ENCODE assay signal across 28 mouse cellular contexts in genomic region chr12:83981615-83982014, GRCm38 (mm10). TPM values are rescaled to one million over a fixed set of nuclear protein-coding genes. Genes with fewer than 3 reads are reported as not detected.
DNase-seq lines count a peak whose midpoint lies in the region; ATAC-seq and TF ChIP-seq lines count a peak whose summit lies in the region.
"Had no signal": no experiment of that assay in that cellular context is flagged by ENCODE, and none has a peak within 500 bp of the region (broad histone marks: within the 10 kb centered on the region; RNA-seq: fewer than 3 reads in every experiment).

No protein-coding gene starts in this region.

- no peak for ATAC-seq in liver, embryonic 12.5 days
- ATAC-seq: forebrain, embryonic 14.5 days had no signal

- no peaks in the 10 kb centered on the region for H3K79me2 ChIP-seq in liver, adult 2 months (ENCODE audit: control insufficient read depth, insufficient read depth, low read length)

- peak; percentile 80 for DNase-seq in kidney, adult 9 months
- no peak for DNase-seq in kidney, adult 18-20 months
- DNase-seq in liver, adult 2 months (ENCODE audit: extremely low read depth, low read depth, low spot score): peak; percentile 84
- peak; percentile 18 for DNase-seq in lung, postnatal 36 days
- no peak for DNase-seq in lung, postnatal 25 days (ENCODE audit: low spot score)
- DNase-seq: adrenal gland, adult 2 months; adrenal gland, postnatal 10 days; adrenal gland, postnatal 25 days; cerebellum, adult 11 months; cerebellum, adult 18-20 months; cerebellum, adult 8-10 months; cerebellum, adult 9-11 months; cerebellum, postnatal 14 days; cerebellum, postnatal 36 days had no signal

- TF ChIP-seq CTCF in liver, adult 2 months (IDR thresholded peaks at IDR 0.05; ENCODE audit: low read depth, low read length): no peak

- 28% methylated on average over 4 of the region's 4 CpGs for WGBS in liver, adult 2 months
- WGBS in liver, embryonic 12.5 days (ENCODE audit: insufficient replicate concordance): 72% methylated on average over 4 of the region's 4 CpGs

- H3K27me3 ChIP-seq in liver, adult 2 months (ENCODE audit: control insufficient read depth, insufficient read depth, low read length): no peaks in the 10 kb centered on the region
- 0 out of 2 replicates have a peak, but pooled peaks cover 8% of the 10 kb centered on the region for H3K27me3 ChIP-seq in liver, embryonic 12.5 days (replicated peaks)
- H3K27me3 ChIP-seq: embryonic facial prominence, embryonic 13.5 days; embryonic facial prominence, embryonic 15.5 days; forebrain, embryonic 12.5 days had no signal

- H3K9me3 ChIP-seq in liver, embryonic 12.5 days (replicated peaks): no peaks in the 10 kb centered on the region
- H3K9me3 ChIP-seq: embryonic facial prominence, embryonic 13.5 days; embryonic facial prominence, embryonic 15.5 days; forebrain, embryonic 10.5 days; forebrain, embryonic 12.5 days had no signal

- no peak for TF ChIP-seq POLR2A in liver, adult 2 months (IDR thresholded peaks at IDR 0.05; ENCODE audit: extremely low read depth, insufficient read depth, low read length)

- H3K36me3 ChIP-seq in liver, adult 2 months (ENCODE audit: control insufficient read depth, insufficient read depth, low read length): no peaks in the 10 kb centered on the region
- H3K36me3 ChIP-seq in liver, embryonic 12.5 days: no peaks in the 10 kb centered on the region
- H3K36me3 ChIP-seq: embryonic facial prominence, embryonic 13.5 days; embryonic facial prominence, embryonic 15.5 days; forebrain, embryonic 10.5 days; forebrain, embryonic 12.5 days had no signal

- H3K4me3 ChIP-seq in liver, adult 2 months (ENCODE audit: insufficient read depth, low read depth, low read length): no peak overlapping the region
- H3K4me3 ChIP-seq in liver, embryonic 12.5 days: no peak overlapping the region
- H3K4me3 ChIP-seq: embryonic facial prominence, embryonic 13.5 days; embryonic facial prominence, embryonic 15.5 days; erythroblast, embryonic 14.5 days; forebrain, embryonic 10.5 days; forebrain, embryonic 12.5 days had no signal

- H3K27ac ChIP-seq in liver, adult 2 months (replicated peaks; ENCODE audit: insufficient read depth, low read depth, low read length): no peak overlapping the region
- H3K27ac ChIP-seq in liver, embryonic 12.5 days: no peak overlapping the region
- H3K27ac ChIP-seq: embryonic facial prominence, embryonic 13.5 days; embryonic facial prominence, embryonic 15.5 days; forebrain, embryonic 10.5 days; forebrain, embryonic 12.5 days had no signal

- H3K9ac ChIP-seq in liver, adult 2 months (ENCODE audit: low read depth, low read length): no peak overlapping the region
- H3K9ac ChIP-seq in liver, embryonic 12.5 days: no peak overlapping the region
- H3K9ac ChIP-seq: embryonic facial prominence, embryonic 13.5 days; embryonic facial prominence, embryonic 15.5 days; forebrain, embryonic 12.5 days had no signal

- H3K4me1 ChIP-seq in liver, adult 2 months (ENCODE audit: control insufficient read depth, insufficient read depth, low read length): peaks cover 11% of the 10 kb centered on the region
- peaks cover 11% of the 10 kb centered on the region for H3K4me1 ChIP-seq in liver, embryonic 12.5 days
- H3K4me1 ChIP-seq: embryonic facial prominence, embryonic 13.5 days; embryonic facial prominence, embryonic 15.5 days; forebrain, embryonic 12.5 days had no signal

- no peak overlapping the region for H3K4me2 ChIP-seq in liver, embryonic 12.5 days
- H3K4me2 ChIP-seq: embryonic facial prominence, embryonic 13.5 days; embryonic facial prominence, embryonic 15.5 days; forebrain, embryonic 12.5 days had no signal

RNA-seq across cellular contexts. Expression of gene Heatr4, which starts 3.0 kb away (rescaled TPM):
- total RNA-seq in liver, adult 2 months (2014; rRNA removed): not detected in 2 replicates
- not detected in 2 replicates for polyA plus RNA-seq in liver, adult 2 months (2012; rRNA removed)
- not detected in 2 replicates for polyA plus RNA-seq in liver, embryonic 12.5 days (2016; fragmentation: Nextera tagmentation; extraction: Ambion mirVana)
- total RNA-seq: adrenal gland, adult 2 months; adrenal gland, postnatal 10 days; adrenal gland, postnatal 25 days; adrenal gland, postnatal 4 days; common myeloid progenitor, adult 5-6 weeks; ES-E14; MEL had no signal
- polyA plus RNA-seq: adrenal gland, adult 2 months; brain, embryonic 14.5 days; C2C12; embryonic facial prominence, embryonic 11.5 days; embryonic facial prominence, embryonic 13.5 days; embryonic facial prominence, embryonic 15.5 days; erythroblast, embryonic 14.5 days; forebrain, embryonic 10.5 days; forebrain, embryonic 12.5 days; forebrain, embryonic 14.5 days had no signal

RNA-seq across cellular contexts. Expression of gene Acot2, which starts 6.0 kb away (rescaled TPM):
- total RNA-seq in liver, adult 2 months (2014; rRNA removed): 10.1 and 11.2 TPM in 2 replicates
- 7.9 and 8.6 TPM in 2 replicates for polyA plus RNA-seq in liver, adult 2 months (2012; rRNA removed)
- polyA plus RNA-seq in liver, embryonic 12.5 days (2016; fragmentation: Nextera tagmentation; extraction: Ambion mirVana): 15.1 and 15.2 TPM in 2 replicates

RNA-seq across cellular contexts. Expression of gene Acot1, which starts 27.7 kb away (rescaled TPM):
- 26.1 and 30.8 TPM in 2 replicates for total RNA-seq in liver, adult 2 months (2014; rRNA removed)
- 24.5 and 40.9 TPM in 2 replicates for polyA plus RNA-seq in liver, adult 2 months (2012; rRNA removed)
- 26.6 and 31.3 TPM in 2 replicates for polyA plus RNA-seq in liver, embryonic 12.5 days (2016; fragmentation: Nextera tagmentation; extraction: Ambion mirVana)

RNA-seq across cellular contexts. Expression of gene Riox1, which starts 31.2 kb away (rescaled TPM):
- 3.7 and 4.0 TPM in 2 replicates for total RNA-seq in liver, adult 2 months (2014; rRNA removed)
- 5.5 and 7.7 TPM in 2 replicates for polyA plus RNA-seq in liver, adult 2 months (2012; rRNA removed)
- polyA plus RNA-seq in liver, embryonic 12.5 days (2016; fragmentation: Nextera tagmentation; extraction: Ambion mirVana): 22.3 and 22.8 TPM in 2 replicates

RNA-seq across cellular contexts. Expression of gene Acot4, which starts 56.6 kb away (rescaled TPM):
- total RNA-seq in liver, adult 2 months (2014; rRNA removed): 43.4 and 53.4 TPM in 2 replicates
- polyA plus RNA-seq in liver, adult 2 months (2012; rRNA removed): 44.7 and 71.6 TPM in 2 replicates
- polyA plus RNA-seq in liver, embryonic 12.5 days (2016; fragmentation: Nextera tagmentation; extraction: Ambion mirVana): 6.4 and 6.6 TPM in 2 replicates
- total RNA-seq: common myeloid progenitor, adult 5-6 weeks had no signal

Comparison
In these comparisons a context has a peak if more than half of its experiments do, and no peak if none do; other contexts are left out.
1. DNase-seq: peak in kidney, adult 9 months (single experiment), liver, adult 2 months (single experiment) and lung, postnatal 36 days (single experiment); none in kidney, adult 18-20 months (single experiment) and lung, postnatal 25 days (single experiment).